Mouse (Mus musculus) fibroblast of lung, adult 2 months (primary cell): Measurements from ENCODE around the gene Tspear.

ENCODE experiments used
- DNase-seq: peaks from one replicate; pipeline ENCODE4 v3.0.0-alpha.2; 2011; ENCODE audit warnings: low read depth

The Tspear gene

GRCm38 (mm10) chr10:77869651-77870050 lies 183.3 kb downstream of the Tspear start:
- no peak for DNase-seq

DNA sequence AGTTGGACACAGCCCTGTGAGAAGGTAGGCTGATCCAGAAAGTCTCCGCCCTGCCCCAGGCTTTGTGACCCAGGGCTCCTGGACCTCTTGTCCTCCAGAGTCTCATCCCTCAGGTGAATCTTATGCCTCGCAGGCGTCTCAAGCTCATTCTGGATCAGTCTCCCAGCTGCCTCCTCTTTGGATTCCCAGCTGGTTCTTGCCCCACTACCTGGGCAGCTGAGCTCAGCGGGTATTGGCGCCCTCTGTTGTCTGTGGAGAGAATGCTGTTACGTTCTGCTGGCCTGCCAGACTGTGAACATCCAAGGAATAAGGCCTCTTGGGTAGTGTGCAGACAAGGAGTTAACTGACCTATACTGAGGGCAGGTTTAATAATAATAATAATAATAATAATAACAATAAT lies 192.6 kb downstream of the Tspear start:
- DNase-seq, result no peak

- no peak for DNase-seq
These were observed 193.9 kb downstream of the Tspear start for GRCm38 (mm10) chr10:77880305-77880704.

GRCm38 (mm10) chr10:77882553-77882952 lies 196.2 kb downstream of the Tspear start:
- DNase-seq, result no peak

GRCm38 (mm10) chr10:77886007-77886747 lies 199.8 kb downstream of the Tspear start:
- DNase-seq, result no peak

DNA sequence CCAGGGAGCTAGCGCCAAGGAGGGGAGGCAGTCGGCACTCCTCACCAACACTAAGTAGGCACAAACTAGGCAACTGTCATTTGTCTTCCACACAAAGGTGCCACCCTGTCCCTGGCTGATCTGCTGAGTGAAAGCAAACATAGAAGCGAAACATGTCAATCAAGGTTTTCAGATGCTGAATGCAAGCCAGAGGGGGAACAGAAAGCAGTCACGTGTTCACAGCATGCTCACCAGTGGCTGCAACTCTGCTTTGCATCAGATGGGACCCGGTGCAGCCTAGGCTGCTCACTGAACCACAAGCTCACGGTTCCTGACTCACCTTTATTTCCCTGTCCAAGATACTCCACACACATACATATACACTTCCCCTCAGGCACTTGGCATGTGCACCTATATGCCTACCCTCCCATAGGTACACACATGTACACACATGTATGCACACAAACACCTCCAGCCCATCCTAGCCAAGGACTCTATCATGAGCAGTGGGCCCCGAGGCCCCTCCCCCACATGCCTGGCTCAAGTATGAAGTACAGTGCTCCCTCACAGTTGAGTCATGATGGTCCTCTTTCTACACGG lies 204.7 kb downstream of the Tspear start:
- DNase-seq, result no peak

- DNase-seq, result no peak
These were observed 209.2 kb downstream of the Tspear start for GRCm38 (mm10) chr10:77895562-77895961.

GRCm38 (mm10) chr10:77900126-77900525 lies 213.8 kb downstream of the Tspear start:
- no peak for DNase-seq

GRCm38 (mm10) chr10:77900903-77901818 lies 214.8 kb downstream of the Tspear start:
- no peak for DNase-seq

- DNase-seq, result no peak
These were observed 215.5 kb downstream of the Tspear start for GRCm38 (mm10) chr10:77901871-77902210.

DNA sequence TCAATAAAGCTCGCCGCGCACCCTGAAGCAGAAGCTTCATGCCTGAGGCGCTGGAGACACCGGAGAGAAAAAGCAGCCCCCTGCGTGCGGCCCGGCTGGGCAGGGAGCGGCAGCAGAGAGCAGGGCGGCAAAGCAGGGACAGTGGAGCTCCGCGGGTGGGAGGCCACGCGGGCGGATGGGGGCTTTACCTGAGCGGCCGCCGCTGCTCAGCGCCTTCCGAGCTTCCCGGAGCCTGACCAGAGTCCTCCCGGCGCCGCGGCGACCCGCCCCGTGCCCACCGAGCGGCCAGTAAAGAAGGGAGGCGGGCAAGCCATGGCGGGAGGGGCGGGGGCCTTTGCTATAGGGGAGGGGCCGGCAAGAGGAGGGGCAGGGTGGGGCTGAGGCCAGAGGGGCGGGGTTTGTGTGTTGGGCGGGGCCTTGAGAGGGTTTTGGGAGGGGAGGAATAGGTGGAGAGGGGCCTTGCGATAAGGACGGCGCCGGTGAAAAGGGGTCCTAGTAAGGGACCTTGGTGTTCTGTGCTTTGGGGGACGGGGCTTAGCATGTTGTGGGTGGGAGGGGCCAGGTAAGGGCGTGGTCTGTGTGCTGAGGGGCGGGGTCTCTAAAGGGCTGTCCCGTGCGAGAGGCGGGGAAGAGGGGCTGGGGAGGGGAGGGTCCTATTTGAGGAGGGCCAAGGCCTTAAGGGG lies 216.0 kb downstream of the Tspear start, which contains the start of gene Lrrc3:
Gene Lrrc3, minus strand, starts transcription at position 326 of the 683 bp plus-strand sequence.
- no peak for DNase-seq

DNA sequence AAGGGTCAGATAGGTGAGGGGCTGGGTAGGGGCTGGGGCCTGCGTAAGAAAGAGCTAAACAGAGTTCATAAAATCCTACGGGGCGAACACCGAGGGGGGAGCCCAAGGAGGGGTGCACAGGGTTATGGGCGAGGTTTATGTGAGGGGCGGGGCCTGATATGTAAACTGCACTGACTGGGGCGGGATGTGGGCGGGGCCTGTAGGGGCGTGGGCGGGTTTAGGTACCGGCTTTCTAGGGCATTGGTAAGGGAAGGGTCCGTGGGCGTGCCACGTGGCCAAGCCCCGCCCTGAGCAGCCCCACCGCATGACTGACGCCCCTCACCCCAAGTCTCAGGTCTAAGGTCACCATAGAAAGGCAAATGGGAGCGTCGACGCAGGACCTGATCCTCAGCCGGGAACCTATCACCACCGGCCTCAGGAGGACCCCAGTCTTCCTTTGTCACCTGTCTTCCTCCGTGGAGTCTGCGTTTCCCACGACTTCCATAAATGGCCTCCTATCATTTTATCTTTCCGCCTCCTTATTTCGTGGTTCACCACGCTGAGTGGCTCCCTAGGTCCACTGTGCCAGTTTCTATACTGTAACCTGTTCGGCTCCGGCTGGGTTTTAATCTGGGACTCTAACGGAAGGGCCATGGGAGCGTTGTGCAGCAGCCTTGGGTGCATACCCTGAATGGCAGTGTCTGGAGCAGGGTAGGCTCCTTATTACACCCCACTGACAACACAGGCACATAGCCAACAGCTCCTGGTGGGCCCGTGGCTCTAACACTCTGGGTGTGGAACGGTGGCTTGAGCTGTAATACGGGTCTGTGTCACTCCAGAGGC lies 216.7 kb downstream of the Tspear start:
- DNase-seq, result no peak

DNA sequence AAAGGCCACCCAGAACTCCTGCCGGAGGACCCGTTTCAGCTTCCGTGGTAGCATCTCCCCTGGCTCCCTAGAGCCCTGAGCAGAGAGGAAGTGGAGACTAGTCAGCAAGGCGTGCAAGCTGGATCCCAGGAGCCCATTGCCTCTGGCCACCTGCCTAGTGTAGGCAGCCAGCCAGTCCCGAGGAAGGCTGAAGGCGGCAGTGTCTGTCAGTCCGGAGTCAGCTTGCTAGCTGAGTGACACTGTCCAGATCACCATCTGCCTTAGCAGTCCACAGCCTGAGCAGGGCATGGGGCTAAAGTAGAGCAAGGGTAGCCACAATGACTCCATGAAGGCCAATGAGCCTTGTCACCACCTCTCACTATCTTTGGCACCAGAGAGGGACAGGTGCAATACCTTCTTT lies 226.2 kb downstream of the Tspear start:
- DNase-seq, result no peak

DNA sequence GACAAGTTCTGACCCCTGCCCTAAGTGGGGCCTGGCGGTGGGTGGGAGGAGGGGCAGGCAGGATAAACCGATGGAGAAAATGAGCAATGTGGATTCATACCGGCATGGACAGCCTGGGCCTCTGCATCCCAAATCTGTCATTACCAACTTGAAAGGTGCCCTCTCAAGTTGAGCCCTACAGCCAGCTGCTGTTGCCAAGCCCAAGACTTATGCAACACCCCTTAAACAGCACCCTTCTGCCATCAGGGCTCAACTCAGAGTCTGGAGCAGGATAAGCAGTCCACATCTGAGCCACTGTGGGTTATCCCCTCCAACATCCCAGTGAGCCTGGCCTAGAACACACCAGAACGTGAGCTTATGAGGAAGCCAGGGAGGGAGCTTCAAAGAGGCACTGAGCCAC lies 226.9 kb downstream of the Tspear start:
- DNase-seq, result no peak

DNA sequence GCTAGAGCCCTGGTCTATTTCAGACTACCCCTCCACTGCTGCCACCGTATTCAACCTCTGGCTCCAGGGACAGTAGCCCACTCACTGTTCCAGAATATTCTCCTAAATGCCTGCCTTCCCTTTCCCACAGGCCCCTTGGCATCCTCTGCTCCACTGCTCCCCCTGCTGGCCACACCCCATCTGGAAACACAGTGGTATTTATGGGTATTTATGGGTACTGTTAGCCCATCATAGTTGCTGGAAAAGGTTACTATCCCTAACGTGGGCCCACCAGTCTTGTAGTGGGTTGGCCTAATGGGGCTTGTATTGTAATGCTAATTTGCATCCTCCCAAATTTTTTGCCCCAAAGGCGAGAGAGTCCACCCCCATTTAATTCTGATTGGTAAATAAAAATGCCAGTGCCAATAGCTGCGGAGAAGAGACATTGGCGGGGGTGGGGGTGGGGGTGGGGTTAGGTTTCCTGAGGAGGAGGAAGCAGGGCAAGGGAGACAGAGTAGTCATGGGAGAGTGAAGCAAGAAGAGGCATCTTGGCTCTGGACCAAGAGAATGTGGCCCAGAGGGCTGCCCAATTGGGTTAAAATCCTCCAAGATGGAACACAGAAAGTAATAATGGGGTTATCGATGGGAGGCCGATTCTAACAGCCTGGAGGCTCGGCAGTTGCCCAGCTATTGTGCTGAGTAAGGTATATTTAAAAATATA lies 230.4 kb downstream of the Tspear start:
- DNase-seq, result no peak

GRCm38 (mm10) chr10:77921009-77921408 lies 234.6 kb downstream of the Tspear start:
- no peak for DNase-seq

GRCm38 (mm10) chr10:77922681-77923080 lies 236.3 kb downstream of the Tspear start:
- peak; percentile 17 for DNase-seq

DNA sequence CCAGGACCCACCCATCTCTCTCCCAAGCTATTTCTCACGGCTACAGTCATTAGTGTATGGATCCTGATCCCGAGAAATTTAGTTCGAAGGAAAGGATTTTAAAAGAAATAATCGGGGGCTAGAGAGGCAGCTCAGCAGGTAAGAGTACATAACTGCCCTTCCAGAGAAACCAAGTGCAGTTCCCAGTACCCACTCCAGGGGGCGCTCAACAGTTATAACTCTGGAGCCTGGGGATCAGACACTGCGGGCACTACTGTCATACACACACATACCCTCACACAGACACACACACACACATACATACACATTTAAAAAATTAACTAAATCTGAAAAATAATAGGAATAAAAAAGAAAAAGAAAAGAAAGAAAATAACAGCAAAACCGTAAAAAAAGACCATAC lies 239.8 kb downstream of the Tspear start:
- no peak for DNase-seq

- DNase-seq, result no peak
These were observed 241.0 kb downstream of the Tspear start for GRCm38 (mm10) chr10:77927375-77927774.
